Mouse (Mus musculus) brain, embryonic 14.5 days (tissue): ENCODE data around the gene Nrp2.

Source experiments
- CTCF ChIP-seq: fragments of 200-500 bp; IDR thresholded peaks from 2 replicates; pipeline ENCODE4 v1.5.1; 2012; ENCODE audit warnings: inconsistent platforms, mild to moderate bottlenecking, moderate library complexity, borderline replicate concordance; ENCODE audit not compliant: insufficient read depth, insufficient read length; ENCODE audit errors: extremely low read depth
- POLR2A ChIP-seq: fragments of 200-500 bp; IDR thresholded peaks from 2 replicates; pipeline ENCODE4 v1.6.1; 2012; ENCODE audit warnings: mild to moderate bottlenecking, inconsistent platforms, borderline replicate concordance; ENCODE audit not compliant: poor library complexity, insufficient read depth, insufficient read length, severe bottlenecking; ENCODE audit errors: extremely low read depth

DNA sequence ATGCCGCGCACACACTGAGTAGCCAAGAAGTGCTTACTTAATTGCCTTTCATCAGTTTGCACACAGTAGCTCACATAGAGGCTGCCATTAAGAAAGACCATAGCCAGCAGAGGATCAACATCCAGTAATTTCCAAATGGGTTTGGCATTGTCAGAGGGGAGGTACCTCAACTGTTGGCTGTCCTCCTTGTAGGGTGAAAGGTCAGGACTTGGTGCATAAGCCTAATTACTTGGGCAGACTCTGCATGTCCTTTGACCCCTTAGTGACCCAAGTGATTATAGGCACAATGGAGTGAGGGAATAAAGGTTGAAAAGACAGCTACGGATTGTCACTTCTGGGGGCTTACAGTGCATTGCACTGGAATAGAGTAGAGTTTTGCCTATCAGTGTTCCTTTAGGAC is 45.3 kb downstream of the Nrp2 start:
- TF ChIP-seq POLR2A (no peak), CTCF (no peak)
